Mouse (Mus musculus) kidney, adult 2 months (tissue): ENCODE data around the gene C9orf72. TPM values are rescaled to one million over a fixed set of nuclear protein-coding genes. Genes with fewer than 3 reads are reported as not detected.

Experiments used
- DNase-seq: peaks from one replicate; pipeline ENCODE4 v3.0.0; 2021
- H3K27ac ChIP-seq: fragments of 200-500 bp; 2 replicates; pipeline ENCODE4 v1.5.1; 2012; ENCODE audit warnings: low read depth, low read length, control low read depth, inconsistent platforms; ENCODE audit not compliant: insufficient read depth
- H3K27me3 ChIP-seq: fragments of 200-500 bp; replicated peaks from 2 replicates; pipeline ENCODE4 v1.6.1; 2012; ENCODE audit warnings: mild to moderate bottlenecking, moderate library complexity, low read length, inconsistent platforms; ENCODE audit not compliant: control insufficient read depth, insufficient read depth
- H3K36me3 ChIP-seq: fragments of 200-500 bp; 2 replicates; pipeline ENCODE4 v1.6.1; 2012; ENCODE audit warnings: mild to moderate bottlenecking, moderate library complexity, low read length, inconsistent platforms; ENCODE audit not compliant: control insufficient read depth, insufficient read depth
- H3K4me1 ChIP-seq: fragments of 200-500 bp; 2 replicates; pipeline ENCODE4 v1.6.1; 2011; ENCODE audit warnings: low read length; ENCODE audit not compliant: control insufficient read depth, insufficient read depth
- H3K4me3 ChIP-seq: fragments of 200-500 bp; 2 replicates; pipeline ENCODE4 v1.5.1; 2011; ENCODE audit warnings: mild to moderate bottlenecking, low read depth, low read length, control low read depth; ENCODE audit not compliant: insufficient read depth
- CTCF ChIP-seq: fragments of 200-500 bp; conservative IDR thresholded peaks from 2 replicates; pipeline ENCODE4 v1.5.1; 2011; ENCODE audit warnings: low read depth, mild to moderate bottlenecking, control low read depth, low read length, moderate library complexity, mixed read lengths; ENCODE audit not compliant: insufficient read depth, insufficient read length
- POLR2A ChIP-seq: fragments of 200-500 bp; IDR thresholded peaks from one replicate; pipeline ENCODE4 v1.6.1; 2011; ENCODE audit warnings: low read depth, low read length, control low read depth
- WGBS: fragments of 180-500 bp; shearing (Covaris S2); methylation state at CpG from one replicate; pipeline ENCODE4 v1.1.7; 2018; 5-methylcytosine and 5-hydroxymethylcytosine counted together
- polyA plus RNA-seq: library from polyadenylated mRNA; depleted of rRNA; stranded (reverse); fragments of >200 nt; gene quantifications from 2 replicates; pipeline ENCODE4 v1.2.3, GENCODE M21; 2012

C9orf72 gene
- polyA plus RNA-seq, 1 experiment = 6.6 TPM

DNA sequence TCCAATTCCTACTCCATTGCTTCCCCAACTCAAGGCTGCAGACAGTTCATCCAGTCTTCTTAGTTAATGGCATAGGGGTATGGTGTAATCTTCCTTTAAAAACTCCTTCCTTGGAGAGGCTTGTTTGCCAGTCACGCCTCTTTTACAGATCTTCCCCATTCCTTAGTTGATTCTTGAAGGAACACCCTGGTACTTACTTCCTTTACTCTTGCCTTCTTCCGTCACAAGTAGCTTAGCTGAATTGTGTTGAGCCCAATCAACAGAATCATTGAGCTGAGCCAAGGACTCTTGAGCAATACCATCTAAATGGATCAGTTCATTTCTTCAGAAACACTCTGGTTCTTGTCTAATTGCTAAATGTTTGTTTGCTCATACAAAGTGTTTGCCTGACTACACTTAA, 60.7 kb downstream of the C9orf72 start:
- Histone ChIP-seq H3K4me1 (0 out of 2 replicates have a peak, but pooled peaks cover 5% of the 10 kb centered on the region), H3K4me3 (no peak overlapping the region), H3K27ac (no peak overlapping the region), H3K27me3 (no peaks in the 10 kb centered on the region), H3K36me3 (no peaks in the 10 kb centered on the region)
- no peak for DNase-seq
- no peak for TF ChIP-seq CTCF
- TF ChIP-seq POLR2A = no peak
- 81% methylated on average over 2 of the region's 2 CpGs for WGBS

DNA sequence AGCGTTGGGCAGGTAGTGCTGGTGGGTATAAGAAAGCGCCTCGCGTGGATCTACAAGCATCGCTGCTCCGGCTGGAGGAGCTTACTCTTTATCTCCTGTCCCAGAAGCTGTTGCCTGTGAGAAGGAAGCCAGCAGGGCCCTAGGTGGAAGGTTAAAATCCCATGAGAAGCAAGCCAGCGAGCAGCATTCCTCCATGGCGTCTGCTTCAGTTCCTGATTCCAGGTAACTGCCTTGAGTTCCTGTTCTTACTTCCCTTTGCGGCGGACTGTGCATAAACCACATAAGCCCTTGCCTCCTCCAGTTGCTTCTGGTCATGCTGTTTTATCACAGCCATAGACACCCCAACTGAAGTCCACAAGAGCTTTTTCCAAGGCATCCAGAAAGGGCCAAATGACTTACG, 68.2 kb downstream of the C9orf72 start:
- no peak overlapping the region for H3K4me3 ChIP-seq
- TF ChIP-seq POLR2A (no peak), CTCF (no peak)
- no peaks in the 10 kb centered on the region for H3K36me3 ChIP-seq
- peaks cover 5% of the 10 kb centered on the region; the same call in 1 of the 2 replicates for H3K4me1 ChIP-seq
- no peak overlapping the region for H3K27ac ChIP-seq
- 63% methylated on average over 11 of the region's 11 CpGs for WGBS
- DNase-seq = no peak
- H3K27me3 ChIP-seq = no peaks in the 10 kb centered on the region

DNA sequence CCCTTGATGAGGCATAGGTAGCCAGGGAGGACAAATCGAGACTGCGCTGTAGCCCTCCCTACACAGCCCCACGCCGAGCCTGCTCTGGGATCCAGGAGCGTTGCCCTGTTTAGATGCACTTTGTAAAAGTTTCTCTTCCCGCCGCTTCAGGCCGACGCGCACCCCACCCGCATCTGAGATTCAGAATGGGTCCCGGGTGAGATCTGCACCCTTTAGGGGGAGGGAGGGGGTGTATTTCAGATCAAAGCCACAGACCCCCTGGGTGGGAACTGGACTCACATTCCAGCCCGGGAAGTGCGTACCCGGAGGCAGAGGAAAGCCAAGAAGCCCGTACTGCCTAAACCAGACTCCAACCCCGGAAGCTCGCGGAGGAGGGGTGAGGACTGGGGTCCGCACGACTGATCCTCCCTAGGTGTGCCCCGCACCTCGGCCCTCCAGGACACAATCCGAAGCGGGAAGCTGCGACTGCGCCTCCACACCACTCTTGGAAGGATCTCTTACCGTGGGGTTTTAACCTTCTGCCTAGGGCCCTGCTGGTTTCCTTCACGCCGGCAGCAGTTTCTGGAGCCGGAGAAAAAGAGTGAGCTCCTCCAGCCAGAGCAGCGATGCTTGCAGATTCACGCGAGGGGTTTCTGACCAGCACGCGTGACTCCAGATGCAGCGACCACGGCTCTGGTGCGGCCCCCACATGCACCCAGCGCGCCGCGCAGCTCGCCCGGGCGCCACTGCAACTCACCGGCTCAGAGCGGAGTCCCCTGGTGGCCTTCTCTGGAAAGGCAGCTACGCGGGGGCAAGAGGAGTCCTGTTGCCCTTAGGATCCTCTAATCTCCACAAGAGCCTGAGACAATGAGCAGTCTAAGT, 69.0 kb downstream of the C9orf72 start, which contains the start of gene Mob3b:
TSS of gene Mob3b (minus strand) at position 734 of the 861 bp plus-strand sequence.
- DNase-seq = peak; percentile 94
- Histone ChIP-seq H3K27me3 (no peaks in the 10 kb centered on the region), H3K36me3 (no peaks in the 10 kb centered on the region), H3K4me3 (peak within 1 kb of the TSS; percentile 82), H3K27ac (peak within 1 kb of the TSS; percentile 93), H3K4me1 (peaks cover 5% of the 10 kb centered on the region; the same call in 1 of the 2 replicates)
- WGBS = under 1% methylated on average over 50 of the region's 50 CpGs
- no peak for TF ChIP-seq POLR2A
- TF ChIP-seq CTCF = peak; percentile 82

DNA sequence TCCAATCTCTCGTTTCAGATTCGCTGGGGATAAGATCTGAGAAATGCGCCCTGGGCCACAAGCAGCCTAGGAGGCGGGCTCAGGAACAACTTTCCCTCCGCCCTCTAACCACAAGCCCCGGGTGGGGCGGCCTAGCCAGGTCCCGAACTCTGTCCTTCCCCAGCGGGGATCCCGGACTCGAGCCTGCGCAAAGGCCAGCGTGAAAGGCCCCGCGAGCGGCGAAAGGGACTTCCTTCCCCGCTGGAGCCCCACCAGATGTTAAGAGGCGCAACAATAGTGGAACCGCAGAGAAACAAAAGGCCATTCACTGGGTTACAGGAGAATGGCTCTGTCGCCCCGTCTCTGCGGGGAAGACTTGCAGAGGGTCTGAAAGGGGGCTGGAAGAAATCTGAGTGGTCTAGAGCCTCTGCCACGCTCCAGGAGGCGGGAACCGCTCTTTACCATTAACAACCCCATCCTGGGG, 69.8 kb downstream of the C9orf72 start:
- Histone ChIP-seq H3K27ac (peak overlapping the region; percentile 93), H3K27me3 (no peaks in the 10 kb centered on the region), H3K4me3 (peak overlapping the region; percentile 82), H3K4me1 (peaks cover 5% of the 10 kb centered on the region; the same call in 1 of the 2 replicates), H3K36me3 (no peaks in the 10 kb centered on the region)
- under 1% methylated on average over 26 of the region's 26 CpGs for WGBS
- TF ChIP-seq CTCF (no peak), POLR2A (no peak)
- DNase-seq = peak; percentile 92

DNA sequence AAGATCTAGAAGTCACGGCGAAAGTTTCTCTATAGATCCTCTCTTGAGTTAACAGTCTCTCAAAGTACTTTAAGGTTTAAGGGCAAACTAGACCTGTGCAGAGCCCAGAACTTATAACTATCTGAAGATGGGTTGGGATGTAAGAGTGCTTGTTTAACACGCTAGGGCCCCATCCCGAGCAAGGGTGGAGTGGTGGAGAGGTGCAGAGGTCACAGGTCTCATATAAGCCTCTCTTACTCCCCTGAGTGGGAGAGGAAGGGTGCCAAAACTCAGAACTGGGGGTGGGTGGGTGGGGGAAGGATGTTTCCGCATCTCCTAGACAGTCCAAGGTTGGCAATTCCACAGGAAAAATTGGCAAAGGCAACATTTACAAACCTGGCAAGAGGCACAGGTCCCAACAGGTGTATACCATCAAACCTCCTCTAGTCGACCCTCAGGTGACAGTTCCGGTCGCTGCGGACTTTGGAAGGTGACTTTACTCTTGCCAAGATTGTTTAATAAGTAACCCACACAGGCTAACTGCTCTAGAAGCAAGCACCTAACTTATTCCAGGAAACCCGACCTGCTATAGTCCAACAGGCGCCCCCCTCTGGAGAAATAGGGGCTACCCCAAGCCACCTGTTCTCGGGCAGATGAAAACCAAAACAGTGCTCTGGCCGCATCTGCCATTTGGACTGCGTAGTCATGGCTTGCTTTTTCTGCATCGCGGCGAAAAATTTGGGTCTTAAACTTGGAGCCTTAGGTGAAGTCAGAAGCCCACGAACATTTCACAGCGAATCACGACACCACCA, 70.6 kb downstream of the C9orf72 start:
- 21% methylated on average over 20 of the region's 20 CpGs for WGBS
- no peaks in the 10 kb centered on the region for H3K27me3 ChIP-seq
- peaks cover 8% of the 10 kb centered on the region; the same call in 1 of the 2 replicates for H3K4me1 ChIP-seq
- H3K27ac ChIP-seq = peak overlapping the region; percentile 93
- TF ChIP-seq CTCF = peak; percentile 53; the same call in 1 of the 2 replicates
- TF ChIP-seq POLR2A = no peak
- DNase-seq = peak; percentile 97
- peak overlapping the region; percentile 82 for H3K4me3 ChIP-seq
- H3K36me3 ChIP-seq = no peaks in the 10 kb centered on the region

DNA sequence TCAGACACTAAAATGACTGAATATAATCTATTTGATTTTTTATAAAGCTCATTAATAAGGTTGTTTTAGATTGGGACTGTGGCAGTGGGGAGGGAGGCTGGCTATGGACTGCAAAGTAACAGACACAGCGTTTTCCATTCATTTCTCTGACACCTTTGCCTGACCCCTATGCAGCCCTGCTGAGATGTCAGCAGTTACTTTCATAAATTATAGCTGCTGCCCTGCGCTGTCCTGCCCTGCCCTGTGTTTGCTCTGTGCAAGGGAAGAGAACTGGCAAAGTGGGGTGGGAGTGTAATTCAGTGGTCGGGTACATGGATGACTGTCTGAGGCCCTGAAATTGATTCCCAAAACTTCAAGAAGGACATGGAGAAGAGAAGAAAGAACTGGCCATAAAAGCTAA, 71.9 kb downstream of the C9orf72 start:
- Histone ChIP-seq H3K27me3 (no peaks in the 10 kb centered on the region), H3K27ac (no peak overlapping the region), H3K36me3 (no peaks in the 10 kb centered on the region), H3K4me3 (no peak overlapping the region), H3K4me1 (peaks cover 8% of the 10 kb centered on the region; the same call in 1 of the 2 replicates)
- TF ChIP-seq POLR2A (no peak), CTCF (no peak)
- WGBS = 48% methylated on average over 3 of the region's 3 CpGs
- peak; percentile 45 for DNase-seq
